Mouse (Mus musculus): ENCODE measurements around the gene Slc17a9. TPM values are rescaled to one million over a fixed set of nuclear protein-coding genes. Genes with fewer than 3 reads are reported as not detected.
A peak's percentile ranks its signal among the peaks of the same experiment; 100 is the strongest.

The Slc17a9 gene
- 2.3 and 3.1 TPM in 2 replicates for polyA plus RNA-seq (2015; fragmentation: Nextera tagmentation; extraction: Ambion mirVana)

- TF ChIP-seq CTCF (IDR thresholded peaks at IDR 0.05; ENCODE audit: low read depth) = no peak
- Histone ChIP-seq H3K4me2 (replicated peaks; ENCODE audit: low read depth) (peak within 1 kb of the TSS; percentile 77), H3K36me3 (ENCODE audit: control insufficient read depth, insufficient read depth) (peaks cover 36% of the 10 kb centered on the region), H3K9ac (ENCODE audit: low read depth, low read length) (peak within 1 kb of the TSS; percentile 38; the same call in 1 of the 2 replicates), H3K27me3 (replicated peaks; ENCODE audit: control insufficient read depth, insufficient read depth, low read length) (no peaks in the 10 kb centered on the region), H3K27ac (ENCODE audit: low read depth, low read length) (peak within 1 kb of the TSS; percentile 5; the same call in 1 of the 2 replicates), H3K9me3 (ENCODE audit: control insufficient read depth) (no peaks in the 10 kb centered on the region), H3K4me1 (replicated peaks; ENCODE audit: control insufficient read depth, insufficient read depth, low read length) (0 out of 2 replicates have a peak, but pooled peaks cover 2% of the 10 kb centered on the region), H3K4me3 (ENCODE audit: low read depth, low read length) (peak within 1 kb of the TSS; percentile 31)
- WGBS = 4% methylated on average over 18 of the region's 18 CpGs
- ATAC-seq = peak; percentile 81
Observed at GRCm38 (mm10) chr2:180724585-180725413, at the start of gene Slc17a9. Gene Slc17a9 (plus strand): TSS chr2:180725263.

GRCm38 (mm10) chr2:180676706-180677105 is 48.4 kb upstream of the Slc17a9 start:
- no peak for ATAC-seq
- Histone ChIP-seq H3K27me3 (replicated peaks; ENCODE audit: control insufficient read depth, insufficient read depth, low read length) (no peaks in the 10 kb centered on the region), H3K4me1 (replicated peaks; ENCODE audit: control insufficient read depth, insufficient read depth, low read length) (no peaks in the 10 kb centered on the region), H3K4me3 (ENCODE audit: low read depth, low read length) (no peak overlapping the region), H3K9me3 (ENCODE audit: control insufficient read depth) (no peaks in the 10 kb centered on the region), H3K4me2 (replicated peaks; ENCODE audit: low read depth) (no peak overlapping the region), H3K9ac (ENCODE audit: low read depth, low read length) (no peak overlapping the region), H3K36me3 (ENCODE audit: control insufficient read depth, insufficient read depth) (peaks cover 34% of the 10 kb centered on the region), H3K27ac (ENCODE audit: low read depth, low read length) (no peak overlapping the region)
- 69% methylated on average over 2 of the region's 2 CpGs for WGBS
- no peak for TF ChIP-seq CTCF (IDR thresholded peaks at IDR 0.05; ENCODE audit: low read depth)

GRCm38 (mm10) chr2:180678609-180679140 is 46.4 kb upstream of the Slc17a9 start:
- WGBS = 23% methylated on average over 4 of the region's 4 CpGs

GRCm38 (mm10) chr2:180681225-180681624 is 43.8 kb upstream of the Slc17a9 start:
- Histone ChIP-seq H3K4me2 (replicated peaks; ENCODE audit: low read depth) (no peak overlapping the region), H3K27ac (ENCODE audit: low read depth, low read length) (no peak overlapping the region), H3K9ac (ENCODE audit: low read depth, low read length) (no peak overlapping the region), H3K27me3 (replicated peaks; ENCODE audit: control insufficient read depth, insufficient read depth, low read length) (no peaks in the 10 kb centered on the region), H3K4me1 (replicated peaks; ENCODE audit: control insufficient read depth, insufficient read depth, low read length) (no peaks in the 10 kb centered on the region), H3K4me3 (ENCODE audit: low read depth, low read length) (no peak overlapping the region), H3K36me3 (ENCODE audit: control insufficient read depth, insufficient read depth) (peaks cover 51% of the 10 kb centered on the region), H3K9me3 (ENCODE audit: control insufficient read depth) (no peaks in the 10 kb centered on the region)
- 58% methylated on average over 2 of the region's 2 CpGs for WGBS
- TF ChIP-seq CTCF (IDR thresholded peaks at IDR 0.05; ENCODE audit: low read depth) = no peak
- ATAC-seq = no peak

More at GRCm38 (mm10) chr2:180678609-180679140, 46.4 kb upstream of the Slc17a9 start:
- peak; percentile 90 for TF ChIP-seq CTCF (IDR thresholded peaks at IDR 0.05; ENCODE audit: low read depth)
- Histone ChIP-seq H3K4me3 (ENCODE audit: low read depth, low read length) (no peak overlapping the region), H3K27ac (ENCODE audit: low read depth, low read length) (no peak overlapping the region), H3K4me2 (replicated peaks; ENCODE audit: low read depth) (no peak overlapping the region), H3K9ac (ENCODE audit: low read depth, low read length) (no peak overlapping the region), H3K4me1 (replicated peaks; ENCODE audit: control insufficient read depth, insufficient read depth, low read length) (no peaks in the 10 kb centered on the region), H3K36me3 (ENCODE audit: control insufficient read depth, insufficient read depth) (peaks cover 34% of the 10 kb centered on the region), H3K9me3 (ENCODE audit: control insufficient read depth) (no peaks in the 10 kb centered on the region), H3K27me3 (replicated peaks; ENCODE audit: control insufficient read depth, insufficient read depth, low read length) (no peaks in the 10 kb centered on the region)
- ATAC-seq = peak; percentile 58

- Histone ChIP-seq H3K27ac (ENCODE audit: low read depth, low read length) (no peak overlapping the region), H3K9ac (ENCODE audit: low read depth, low read length) (no peak overlapping the region), H3K9me3 (ENCODE audit: control insufficient read depth) (no peaks in the 10 kb centered on the region), H3K4me3 (ENCODE audit: low read depth, low read length) (no peak overlapping the region), H3K27me3 (replicated peaks; ENCODE audit: control insufficient read depth, insufficient read depth, low read length) (no peaks in the 10 kb centered on the region), H3K4me2 (replicated peaks; ENCODE audit: low read depth) (no peak overlapping the region), H3K36me3 (ENCODE audit: control insufficient read depth, insufficient read depth) (peaks cover 74% of the 10 kb centered on the region), H3K4me1 (replicated peaks; ENCODE audit: control insufficient read depth, insufficient read depth, low read length) (no peaks in the 10 kb centered on the region)
- no peak for ATAC-seq
- 92% methylated on average over 2 of the region's 2 CpGs for WGBS
- no peak for TF ChIP-seq CTCF (IDR thresholded peaks at IDR 0.05; ENCODE audit: low read depth)
Observed at GRCm38 (mm10) chr2:180683524-180683923, 41.5 kb upstream of the Slc17a9 start.

- H3K9me3 ChIP-seq (ENCODE audit: control insufficient read depth) = no peaks in the 10 kb centered on the region
- H3K9ac ChIP-seq (ENCODE audit: low read depth, low read length) = no peak overlapping the region
- H3K4me2 ChIP-seq (replicated peaks; ENCODE audit: low read depth) = no peak overlapping the region
- TF ChIP-seq CTCF (IDR thresholded peaks at IDR 0.05; ENCODE audit: low read depth) = no peak
- WGBS = 81% methylated on average over 4 of the region's 4 CpGs
- H3K27me3 ChIP-seq (replicated peaks; ENCODE audit: control insufficient read depth, insufficient read depth, low read length) = no peaks in the 10 kb centered on the region
- ATAC-seq = no peak
- H3K4me3 ChIP-seq (ENCODE audit: low read depth, low read length) = no peak overlapping the region
- peaks cover 79% of the 10 kb centered on the region for H3K36me3 ChIP-seq (ENCODE audit: control insufficient read depth, insufficient read depth)
- no peaks in the 10 kb centered on the region for H3K4me1 ChIP-seq (replicated peaks; ENCODE audit: control insufficient read depth, insufficient read depth, low read length)
- no peak overlapping the region for H3K27ac ChIP-seq (ENCODE audit: low read depth, low read length)
Observed at GRCm38 (mm10) chr2:180684031-180684430, 41.0 kb upstream of the Slc17a9 start.
